Mouse (Mus musculus): ENCODE data around the gene Ubap2. TPM values are rescaled to one million over a fixed set of nuclear protein-coding genes. Genes with fewer than 3 reads are reported as not detected.
A peak's percentile ranks its signal among the peaks of the same experiment; 100 is the strongest.

The Ubap2 gene
- total RNA-seq, 2 experiments from 2014 or later = 63.5 to 64.2 TPM

DNA sequence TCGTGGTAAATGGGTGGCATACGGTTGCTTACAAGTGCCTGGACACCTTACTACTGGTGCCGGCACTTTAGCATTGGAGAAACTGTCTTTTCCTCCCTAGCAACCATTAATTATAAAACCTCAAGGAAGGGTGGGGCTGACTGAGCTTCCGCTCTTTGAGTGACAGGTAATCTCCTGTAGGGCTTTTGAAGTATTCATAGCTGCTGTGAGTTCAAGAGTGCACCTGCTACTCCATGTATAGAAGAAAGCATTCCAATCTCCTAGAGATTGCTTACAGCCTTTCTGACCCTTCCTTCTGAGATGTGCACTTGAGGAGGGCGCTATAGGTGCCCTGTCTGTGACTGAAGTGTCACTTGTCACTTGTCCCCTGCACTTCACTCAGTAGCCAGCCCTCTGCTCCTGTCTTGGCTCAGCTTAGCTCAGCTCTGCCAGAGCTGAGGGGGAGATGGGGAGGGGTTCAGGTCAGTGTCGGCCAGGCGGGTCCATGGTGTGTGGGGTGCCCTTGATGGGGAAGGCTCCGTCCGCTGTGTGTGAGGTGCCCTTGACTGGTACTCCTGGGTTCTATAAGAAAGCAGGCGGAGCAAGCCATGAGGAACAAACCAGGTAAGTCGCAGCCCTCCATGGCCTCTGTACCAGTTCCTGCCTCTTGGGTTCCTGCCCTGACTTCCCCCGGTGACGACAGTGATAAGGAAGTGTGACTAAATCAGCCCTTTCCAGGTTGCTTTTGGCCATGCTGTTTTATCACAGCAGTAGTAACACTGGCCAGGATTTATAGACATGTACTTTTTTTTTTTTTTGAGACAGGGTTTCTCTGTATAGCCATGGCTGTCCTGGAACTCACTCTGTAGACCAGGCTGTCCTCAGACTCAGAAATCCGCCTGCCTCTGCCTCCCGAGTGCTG lies 94.9 kb downstream of the Ubap2 start:
- DNase-seq (ENCODE audit: low spot score) = no peak
- intact Hi-C loops (cut with DNase I) = no loop called here

- no peak for DNase-seq (ENCODE audit: low spot score)
- intact Hi-C loops (cut with DNase I) = no loop called here
Observed at GRCm38 (mm10) chr4:41174631-41175030, 100.3 kb downstream of the Ubap2 start.

GRCm38 (mm10) chr4:41170970-41171369 lies 104.0 kb downstream of the Ubap2 start:
- intact Hi-C loops (cut with DNase I) = no loop called here
- DNase-seq (ENCODE audit: low spot score) = no peak

GRCm38 (mm10) chr4:41165693-41166475 lies 109.1 kb downstream of the Ubap2 start:
- intact Hi-C loops (cut with DNase I) = loop anchor here (1.0 to 2.0 kb wide), 2 partner anchors 37 to 115 kb away; no protein-coding TSS in a partner anchor
- DNase-seq (ENCODE audit: low spot score) = peak; percentile 18

GRCm38 (mm10) chr4:41164974-41165373 lies 110.0 kb downstream of the Ubap2 start:
- DNase-seq (ENCODE audit: low spot score) = no peak
- intact Hi-C loops (cut with DNase I) = loop anchor here (2.0 kb wide), 1 partner anchor 114 kb away; no protein-coding TSS in a partner anchor

- DNase-seq (ENCODE audit: low spot score) = no peak
- intact Hi-C loops (cut with DNase I) = no loop called here
Observed at GRCm38 (mm10) chr4:41161232-41161631, 113.7 kb downstream of the Ubap2 start.

- no peak for DNase-seq (ENCODE audit: low spot score)
- intact Hi-C loops (cut with DNase I) = no loop called here
Observed at GRCm38 (mm10) chr4:41158251-41158650, 116.7 kb downstream of the Ubap2 start.

DNA sequence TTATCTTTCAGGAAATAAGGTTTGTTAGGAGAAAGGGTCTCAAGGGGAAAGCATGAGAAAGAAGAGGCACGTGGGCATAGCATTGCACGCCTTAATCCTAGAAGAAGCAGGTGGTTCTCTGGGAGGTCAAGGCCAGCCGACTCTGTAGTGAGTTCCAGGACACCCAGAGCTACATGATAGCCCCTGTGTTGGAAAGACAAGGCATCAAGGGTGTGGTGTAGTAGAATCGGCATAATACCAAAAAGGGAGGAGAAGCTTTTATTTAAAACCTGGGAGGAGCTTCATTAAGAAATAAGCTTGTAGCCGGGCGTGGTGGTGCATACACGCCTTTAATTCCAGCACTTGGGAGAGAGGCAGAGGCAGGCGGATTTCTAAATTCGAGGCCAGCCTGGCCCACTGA lies 118.0 kb downstream of the Ubap2 start:
- no peak for DNase-seq (ENCODE audit: low spot score)
- intact Hi-C loops (cut with DNase I) = no loop called here

DNA sequence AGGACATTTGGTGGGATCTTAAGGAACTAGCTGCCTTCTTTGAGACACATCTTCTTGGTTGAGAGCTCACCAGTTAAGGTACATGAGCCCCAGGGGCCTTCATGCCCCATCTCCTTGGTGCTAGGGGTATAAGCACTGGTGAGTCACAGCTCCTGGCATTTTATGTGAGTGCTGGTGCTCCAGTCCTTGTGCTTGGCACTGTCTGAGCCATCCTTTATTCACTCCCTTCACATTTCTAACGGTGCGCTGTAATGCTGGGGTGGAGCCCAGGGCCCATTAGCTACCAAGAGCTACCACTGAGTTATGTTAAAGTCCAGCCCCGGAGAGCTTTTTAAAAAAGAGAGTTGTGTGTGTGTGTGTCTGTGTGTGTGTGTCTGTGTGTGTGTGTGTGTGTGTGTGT lies 121.8 kb downstream of the Ubap2 start:
- intact Hi-C loops (cut with DNase I) = no loop called here
- no peak for DNase-seq (ENCODE audit: low spot score)

DNA sequence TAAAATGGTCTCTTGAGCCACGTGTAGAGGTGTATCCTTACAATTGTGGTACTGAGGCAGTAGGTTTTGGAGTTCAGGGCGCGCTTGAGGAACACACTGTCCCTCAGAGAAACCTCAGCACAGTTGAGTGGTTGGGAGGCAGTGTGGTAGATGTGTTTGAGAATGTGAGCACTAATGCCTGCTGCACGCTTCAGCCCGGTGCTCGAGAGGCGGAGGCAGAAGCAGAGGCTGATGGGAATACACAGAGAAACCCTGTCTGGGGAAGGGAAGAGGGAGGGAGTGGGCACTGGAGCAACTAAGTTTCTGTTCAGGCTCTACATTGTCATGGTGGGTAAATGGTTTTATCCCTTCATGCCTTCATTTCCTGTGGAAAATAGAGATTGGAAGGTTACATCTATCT lies 123.8 kb downstream of the Ubap2 start:
- intact Hi-C loops (cut with DNase I) = no loop called here
- DNase-seq (ENCODE audit: low spot score) = no peak

- no peak for DNase-seq (ENCODE audit: low spot score)
- intact Hi-C loops (cut with DNase I) = no loop called here
Observed at GRCm38 (mm10) chr4:41149891-41150290, 125.1 kb downstream of the Ubap2 start.

Other genes starting within 250 kb of the Ubap2 start
- 10 to 100 TPM; 31.8 to 33.7 TPM for gene Aqp7, start 227.0 kb downstream of the Ubap2 start, total RNA-seq (2021)
- gene Aqp3, start 177.0 kb downstream of the Ubap2 start, total RNA-seq (2021) = not detected
- 10 to 100 TPM; 14.5 to 15.3 TPM for gene Nol6, start 150.7 kb downstream of the Ubap2 start, total RNA-seq (2021)
- gene Ube2r2, start 139.4 kb downstream of the Ubap2 start, total RNA-seq (2021) = 100 to 1,000 TPM; 121 to 131 TPM
- gene Dcaf12, start 39.7 kb upstream of the Ubap2 start, total RNA-seq (2021) = 10 to 100 TPM; 42.2 to 45.5 TPM
- gene Ubap1, start 73.9 kb upstream of the Ubap2 start, total RNA-seq (2021) = 10 to 100 TPM; 33.9 to 35.9 TPM
- gene Kif24, start 189.7 kb upstream of the Ubap2 start, total RNA-seq (2021) = under 1 TPM; 0.26 to 0.45 TPM
- gene Nudt2, start 190.0 kb upstream of the Ubap2 start, total RNA-seq (2021) = 10 to 100 TPM; 29.6 to 32.7 TPM
- gene AI464131, start 227.9 kb upstream of the Ubap2 start, total RNA-seq (2021) = 10 to 100 TPM; 10.2 to 10.4 TPM
- gene 1110017D15Rik, start 242.2 kb upstream of the Ubap2 start, total RNA-seq (2021) = not detected